Mouse (Mus musculus) lung, embryonic 14.5 days (tissue): ENCODE measurements around the gene H2-Q2. TPM values are rescaled to one million over a fixed set of nuclear protein-coding genes. Genes with fewer than 3 reads are reported as not detected.
"Not testable (repeated sequence)": the region's sequence is repeated elsewhere in the genome, so short reads cannot be mapped to it uniquely, and the experiment has no call there.

Experiments used
- ATAC-seq: fragments of 200-750 bp; cut with Nextera tagmentation; 2 replicates; pipeline ENCODE4 v1.8.0; 2017; ENCODE audit warnings: mild to moderate bottlenecking, moderate TSS enrichment, moderate library complexity; ENCODE audit not compliant: insufficient read depth
- DNase-seq: peaks from one replicate; pipeline ENCODE4 v3.0.0-alpha.2; 2015
- H3K27ac ChIP-seq: fragments of 300-500 bp; sonication (generic); 2 replicates; pipeline ENCODE4 v1.5.1; 2014; ENCODE audit warnings: low read depth, mild to moderate bottlenecking, moderate library complexity
- H3K27me3 ChIP-seq: fragments of 300-500 bp; sonication (generic); 2 replicates; pipeline ENCODE4 v1.6.1; 2014; ENCODE audit warnings: low read length, control low read depth; ENCODE audit not compliant: insufficient read depth
- H3K36me3 ChIP-seq: fragments of 300-500 bp; sonication (generic); 2 replicates; pipeline ENCODE4 v1.6.1; 2014; ENCODE audit warnings: control low read depth; ENCODE audit not compliant: insufficient read depth
- H3K4me1 ChIP-seq: fragments of 300-500 bp; sonication (generic); 2 replicates; pipeline ENCODE4 v1.6.1; 2014; ENCODE audit warnings: antibody characterized with exemption, control low read depth; ENCODE audit not compliant: insufficient read depth
- H3K4me2 ChIP-seq: fragments of 300-500 bp; sonication (generic); 2 replicates; pipeline ENCODE4 v1.6.1; 2014; ENCODE audit warnings: mild to moderate bottlenecking
- H3K4me3 ChIP-seq: fragments of 300-500 bp; sonication (generic); 2 replicates; pipeline ENCODE4 v1.5.1; 2014; ENCODE audit warnings: low read depth, low read length
- H3K9ac ChIP-seq: fragments of 300-500 bp; sonication (generic); 2 replicates; pipeline ENCODE4 v1.6.1; 2014
- H3K9me3 ChIP-seq: fragments of 300-500 bp; sonication (generic); 2 replicates; pipeline ENCODE4 v1.6.1; 2016; ENCODE audit warnings: low read depth, low read length, control low read depth
- CTCF ChIP-seq: IDR thresholded peaks from 2 replicates; pipeline ENCODE4 v1.5.1; 2016; ENCODE audit warnings: antibody characterized with exemption, low read depth
- WGBS: fragments of 180-500 bp; shearing (Covaris S2); extraction: QIAGEN DNeasy Blood & Tissue Kit; methylation state at CpG from one replicate; pipeline ENCODE4 v1.1.7; 2014; 5-methylcytosine and 5-hydroxymethylcytosine counted together
- polyA plus RNA-seq: library from polyadenylated mRNA; unstranded; fragments of >200 nt; fragmentation: Nextera tagmentation; extraction: Ambion mirVana; gene quantifications from 2 replicates; pipeline ENCODE4 v1.2.1, GENCODE M21; 2014

H2-Q2 gene
- polyA plus RNA-seq, 1 experiment from 2014 or later, result 10.8 TPM

DNA sequence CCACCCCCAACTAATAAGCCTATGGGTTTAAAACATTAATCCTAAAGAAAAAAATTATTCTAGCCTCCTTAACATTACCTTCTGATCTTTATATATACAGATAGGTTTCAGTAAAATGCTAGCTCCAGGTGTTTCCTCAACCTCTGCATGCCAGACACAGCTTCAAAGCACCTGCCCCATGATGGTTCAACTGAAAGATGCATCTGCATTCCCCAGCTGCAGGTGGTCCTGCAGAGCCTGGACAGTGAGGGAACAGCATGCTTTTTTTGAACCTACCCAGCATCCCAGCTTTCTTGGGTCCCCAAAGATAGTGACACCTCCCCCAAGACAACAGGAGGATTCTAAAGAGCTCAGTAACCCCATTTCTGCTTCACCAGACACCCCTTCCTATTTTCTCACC is 23.4 kb upstream of the H2-Q2 start:
- Histone ChIP-seq H3K4me3 (no peak overlapping the region), H3K9ac (no peak overlapping the region), H3K4me1 (no peaks in the 10 kb centered on the region), H3K9me3 (no peaks in the 10 kb centered on the region), H3K36me3 (no peaks in the 10 kb centered on the region), H3K27ac (no peak overlapping the region), H3K27me3 (peaks cover 22% of the 10 kb centered on the region), H3K4me2 (no peak overlapping the region)
- ATAC-seq (no peak), DNase-seq (no peak)
- TF ChIP-seq CTCF, result no peak

DNA sequence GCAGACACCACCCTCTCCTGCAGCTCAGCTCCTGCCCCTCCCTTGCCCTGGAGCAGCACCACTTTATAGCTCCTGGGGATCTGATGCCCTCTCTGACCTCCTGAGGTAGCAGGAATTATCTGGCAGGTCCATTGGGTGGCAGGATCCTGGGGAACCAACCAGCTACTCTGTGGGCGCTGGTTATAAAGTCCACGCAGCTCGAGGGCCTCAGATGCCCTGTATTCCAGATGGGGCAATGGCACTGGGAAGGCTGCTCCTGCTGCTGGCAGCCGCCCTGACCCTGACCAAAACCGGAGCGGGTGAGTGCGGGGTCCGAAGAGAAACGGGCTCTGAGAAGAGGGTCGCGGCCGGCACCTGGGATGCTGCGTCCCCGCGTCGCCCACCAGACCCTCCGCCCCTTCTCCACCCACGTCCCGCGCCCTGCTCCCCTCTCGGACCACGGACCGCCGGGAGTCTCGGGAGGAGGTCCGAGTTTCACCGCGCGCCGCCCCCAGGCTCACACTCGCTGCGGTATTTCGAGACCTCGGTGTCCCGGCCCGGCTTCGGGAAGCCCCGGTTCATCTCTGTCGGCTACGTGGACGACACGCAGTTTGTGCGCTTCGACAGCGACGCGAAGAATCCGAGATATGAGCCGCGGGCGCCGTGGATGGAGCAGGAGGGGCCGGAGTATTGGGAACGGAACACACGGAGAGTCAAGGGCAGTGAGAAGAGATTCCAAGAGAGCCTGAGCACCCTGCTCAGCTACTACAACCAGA is 21.5 kb upstream of the H2-Q2 start, which contains the start of gene H2-Q1:
H2-Q1 (plus strand) TSS at position 79 of the 755 bp plus-strand sequence.
- Histone ChIP-seq H3K9ac (peak within 1 kb of the TSS; percentile 20; the same call in 1 of the 2 replicates), H3K4me3 (peak within 1 kb of the TSS; percentile 36), H3K27ac (no peak within 1 kb of the TSS), H3K4me2 (peak within 1 kb of the TSS; percentile 71), H3K9me3 (no peaks in the 10 kb centered on the region), H3K27me3 (peaks cover 22% of the 10 kb centered on the region), H3K36me3 (no peaks in the 10 kb centered on the region), H3K4me1 (no peaks in the 10 kb centered on the region)
- WGBS, result 2% methylated on average over 55 of the region's 55 CpGs
- TF ChIP-seq CTCF, result no peak
- peak; percentile 10 for DNase-seq
- no peak for ATAC-seq

DNA sequence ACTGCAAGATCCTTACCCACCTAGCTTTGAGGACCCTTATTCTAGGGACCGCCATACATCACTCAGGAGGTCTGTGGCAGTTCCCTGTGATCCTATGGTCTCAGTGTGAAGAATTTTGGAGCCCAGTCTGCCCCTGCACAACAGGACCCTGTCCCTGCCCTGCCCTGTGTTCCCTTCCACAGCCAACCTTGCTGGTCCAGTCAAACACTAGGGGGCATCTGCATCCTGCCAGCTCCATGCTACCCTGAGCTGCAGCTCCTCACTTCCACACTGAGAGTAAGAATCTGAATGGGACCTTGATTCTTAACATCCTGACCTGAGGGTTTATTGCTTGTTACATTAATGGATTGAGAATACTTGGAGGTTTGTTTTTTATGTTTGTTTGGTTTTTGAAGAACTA is 16.9 kb upstream of the H2-Q2 start:
- H3K4me2 ChIP-seq, H3K4me1 ChIP-seq, H3K9ac ChIP-seq, ATAC-seq, H3K27ac ChIP-seq, H3K4me3 ChIP-seq, H3K36me3 ChIP-seq, H3K9me3 ChIP-seq: not testable (repeated sequence)
- DNase-seq, result peak; percentile 35
- peaks cover 18% of the 10 kb centered on the region for H3K27me3 ChIP-seq
- WGBS, result 45% methylated on average over 1 of the region's 1 CpGs
- peak; percentile 63 for TF ChIP-seq CTCF

DNA sequence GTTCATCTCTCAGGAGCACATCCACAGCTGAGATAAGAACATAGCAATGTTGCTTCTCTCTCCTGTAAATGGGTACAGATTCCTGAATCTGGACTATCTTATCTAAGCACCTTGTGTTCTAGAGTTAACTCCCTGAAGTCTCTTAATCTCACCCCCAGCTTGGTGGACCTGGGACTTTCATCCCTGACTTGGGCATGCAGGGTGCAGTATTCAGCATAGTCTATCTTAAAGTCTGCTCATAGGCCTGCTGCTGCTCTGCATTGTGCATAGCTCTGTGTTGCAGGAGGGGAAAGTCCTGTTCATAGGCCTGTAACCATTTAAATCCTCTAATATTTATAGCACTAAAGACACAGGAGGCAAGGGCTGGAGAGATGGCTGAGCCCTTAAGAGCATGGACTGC is 16.0 kb upstream of the H2-Q2 start:
- H3K4me2 ChIP-seq, H3K9me3 ChIP-seq, H3K4me3 ChIP-seq, H3K36me3 ChIP-seq, DNase-seq, H3K4me1 ChIP-seq, H3K27me3 ChIP-seq, H3K9ac ChIP-seq, ATAC-seq, H3K27ac ChIP-seq: not testable (repeated sequence)

DNA sequence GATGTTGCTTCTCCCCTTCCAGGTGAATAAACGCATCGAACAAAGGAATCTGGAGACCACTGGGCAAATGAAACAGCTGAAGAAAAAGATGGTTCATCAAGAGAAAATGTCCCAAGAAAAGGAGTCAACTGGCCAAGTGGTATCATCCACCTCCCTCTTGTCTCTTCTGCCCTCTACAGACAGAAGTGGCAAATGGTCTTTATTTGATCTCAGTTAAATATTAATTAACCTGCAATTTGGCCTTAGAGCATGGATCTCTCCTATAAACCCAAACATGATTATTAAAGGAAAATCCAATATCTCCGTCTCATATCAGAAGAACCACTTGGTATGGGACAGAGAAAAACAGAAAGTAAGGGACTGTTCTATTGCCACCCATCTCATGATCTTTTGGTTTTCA is 12.3 kb upstream of the H2-Q2 start:
- WGBS, result 52% methylated on average over 3 of the region's 3 CpGs
- not testable (repeated sequence) for ATAC-seq

DNA sequence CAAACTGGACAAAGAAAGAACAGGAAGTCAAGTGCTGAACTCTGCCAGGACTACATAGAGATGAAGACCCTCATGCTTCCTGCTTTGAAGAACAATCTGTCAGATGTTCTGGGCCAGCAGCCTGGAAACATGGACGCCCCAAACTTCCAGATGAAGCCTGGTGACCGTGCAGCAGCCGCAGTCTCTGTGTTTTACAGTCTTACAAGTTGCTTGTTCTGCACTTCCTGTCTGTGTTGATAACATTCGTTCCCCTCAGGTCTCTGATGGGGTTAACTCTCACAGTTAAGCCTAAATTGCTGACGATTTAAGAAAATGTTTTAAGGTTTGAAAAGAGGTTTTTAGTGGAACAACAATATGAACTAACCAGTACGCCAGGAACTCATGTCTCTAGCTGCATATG is 10.5 kb upstream of the H2-Q2 start:
- not testable (repeated sequence) for H3K36me3 ChIP-seq, DNase-seq, H3K4me3 ChIP-seq, H3K27me3 ChIP-seq, H3K4me1 ChIP-seq, H3K9me3 ChIP-seq, H3K27ac ChIP-seq, H3K9ac ChIP-seq, H3K4me2 ChIP-seq, ATAC-seq
- WGBS, result 40% methylated on average over 6 of the region's 6 CpGs

More for the DNA sequence above, 12.3 kb upstream of the H2-Q2 start:
- not testable (repeated sequence) for DNase-seq, H3K9me3 ChIP-seq, H3K27ac ChIP-seq, H3K4me3 ChIP-seq, H3K4me2 ChIP-seq, H3K27me3 ChIP-seq, H3K36me3 ChIP-seq, H3K4me1 ChIP-seq, H3K9ac ChIP-seq

DNA sequence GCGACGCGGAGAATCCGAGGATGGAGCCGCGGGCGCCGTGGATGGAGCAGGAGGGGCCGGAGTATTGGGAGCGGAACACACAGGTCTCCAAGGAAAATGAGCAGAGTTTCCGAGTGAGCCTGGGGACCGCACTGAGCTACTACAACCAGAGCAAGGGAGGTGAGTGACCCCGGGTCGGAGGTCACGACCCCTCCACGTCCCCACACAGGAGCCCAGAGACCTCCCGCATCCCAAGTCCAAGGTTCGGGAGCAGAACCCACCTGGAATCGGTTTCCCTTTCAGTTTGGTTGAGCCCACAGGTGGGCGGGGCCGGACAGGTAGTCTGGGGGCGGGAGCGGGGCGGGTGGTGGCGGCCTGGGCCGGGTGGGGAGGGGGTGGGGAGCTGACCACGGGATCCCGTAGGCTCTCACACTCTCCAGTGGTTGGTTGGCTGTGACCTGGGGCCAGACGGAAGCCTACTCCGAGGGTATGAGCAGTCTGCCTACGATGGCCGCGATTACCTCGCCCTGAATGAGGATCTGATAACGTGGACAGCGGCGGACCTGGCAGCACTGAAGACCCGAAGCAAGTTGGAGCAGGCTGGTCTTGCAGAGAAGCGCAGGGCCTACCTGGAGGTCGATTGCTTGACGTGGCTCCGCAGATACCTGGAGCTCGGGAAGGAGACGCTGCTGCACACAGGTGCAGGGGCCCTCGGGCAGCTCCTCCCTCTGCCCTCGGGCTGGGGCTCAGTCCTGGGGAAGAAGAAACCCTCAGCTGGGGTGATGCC is 852 bp downstream of the H2-Q2 start:
- H3K27ac ChIP-seq, result no peak overlapping the region
- WGBS, result 3% methylated on average over 46 of the region's 46 CpGs
- peak; percentile 40 for DNase-seq

DNA sequence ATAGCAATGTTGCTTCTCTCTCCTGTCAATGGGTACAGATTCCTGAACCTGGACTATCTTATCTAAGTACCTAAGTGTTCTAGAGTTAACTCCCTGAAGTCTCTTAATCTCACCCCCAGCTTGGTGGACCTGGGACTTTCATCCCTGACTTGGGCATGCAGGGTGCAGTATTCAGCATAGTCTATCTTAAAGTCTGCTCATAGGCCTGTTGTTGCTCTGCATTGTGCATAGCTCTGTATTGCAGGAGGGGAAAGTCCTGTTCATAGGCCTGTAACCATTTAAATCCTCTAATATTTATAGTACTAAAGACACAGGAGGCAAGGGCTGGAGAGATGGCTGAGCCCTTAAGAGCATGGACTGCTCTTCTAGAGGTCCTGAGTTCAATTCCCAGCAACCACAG is 5.6 kb downstream of the H2-Q2 start:
- not testable (repeated sequence) for H3K4me1 ChIP-seq

More for the DNA sequence above, 852 bp downstream of the H2-Q2 start:
- TF ChIP-seq CTCF, result no peak
- no peaks in the 10 kb centered on the region for H3K4me1 ChIP-seq
- H3K9me3 ChIP-seq, result no peaks in the 10 kb centered on the region
- peak overlapping the region; percentile 64 for H3K4me2 ChIP-seq
- H3K4me3 ChIP-seq, result peak overlapping the region; percentile 41
- H3K27me3 ChIP-seq, result peaks cover 22% of the 10 kb centered on the region
- peak; percentile 65 for ATAC-seq
- H3K9ac ChIP-seq, result peak overlapping the region; percentile 42
- no peaks in the 10 kb centered on the region for H3K36me3 ChIP-seq

DNA sequence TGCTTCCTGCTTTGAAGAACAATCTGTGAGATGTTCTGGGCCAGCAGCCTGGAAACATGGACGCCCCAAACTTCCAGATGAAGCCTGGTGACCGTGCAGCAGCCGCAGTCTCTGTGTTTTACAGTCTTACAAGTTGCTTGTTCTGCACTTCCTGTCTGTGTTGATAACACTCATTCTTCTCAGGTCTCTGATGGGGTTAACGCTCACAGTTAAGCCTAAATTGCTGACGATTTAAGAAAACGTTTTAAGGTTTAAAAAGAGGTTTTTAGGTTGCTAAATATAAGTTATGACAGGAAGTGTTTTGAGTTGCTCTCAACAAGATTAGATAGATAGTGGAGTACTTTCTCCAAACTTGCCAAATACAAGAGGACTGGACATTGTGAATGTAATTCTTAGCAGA is 11.2 kb downstream of the H2-Q2 start:
- not testable (repeated sequence) for DNase-seq, H3K4me1 ChIP-seq, H3K4me2 ChIP-seq, H3K9ac ChIP-seq, H3K27ac ChIP-seq, H3K36me3 ChIP-seq, ATAC-seq, H3K27me3 ChIP-seq, H3K9me3 ChIP-seq, H3K4me3 ChIP-seq
- WGBS, result 31% methylated on average over 6 of the region's 6 CpGs

More for the DNA sequence above, 5.6 kb downstream of the H2-Q2 start:
- H3K9me3 ChIP-seq, H3K27ac ChIP-seq, H3K4me2 ChIP-seq, H3K4me3 ChIP-seq, DNase-seq, H3K27me3 ChIP-seq, H3K9ac ChIP-seq, H3K36me3 ChIP-seq, ATAC-seq: not testable (repeated sequence)
